Mouse (Mus musculus): ENCODE measurements around the gene Hoxa9. TPM values are rescaled to one million over a fixed set of nuclear protein-coding genes. Genes with fewer than 3 reads are reported as not detected.

The Hoxa9 gene
- polyA plus RNA-seq, 1 experiment: not detected

DNA sequence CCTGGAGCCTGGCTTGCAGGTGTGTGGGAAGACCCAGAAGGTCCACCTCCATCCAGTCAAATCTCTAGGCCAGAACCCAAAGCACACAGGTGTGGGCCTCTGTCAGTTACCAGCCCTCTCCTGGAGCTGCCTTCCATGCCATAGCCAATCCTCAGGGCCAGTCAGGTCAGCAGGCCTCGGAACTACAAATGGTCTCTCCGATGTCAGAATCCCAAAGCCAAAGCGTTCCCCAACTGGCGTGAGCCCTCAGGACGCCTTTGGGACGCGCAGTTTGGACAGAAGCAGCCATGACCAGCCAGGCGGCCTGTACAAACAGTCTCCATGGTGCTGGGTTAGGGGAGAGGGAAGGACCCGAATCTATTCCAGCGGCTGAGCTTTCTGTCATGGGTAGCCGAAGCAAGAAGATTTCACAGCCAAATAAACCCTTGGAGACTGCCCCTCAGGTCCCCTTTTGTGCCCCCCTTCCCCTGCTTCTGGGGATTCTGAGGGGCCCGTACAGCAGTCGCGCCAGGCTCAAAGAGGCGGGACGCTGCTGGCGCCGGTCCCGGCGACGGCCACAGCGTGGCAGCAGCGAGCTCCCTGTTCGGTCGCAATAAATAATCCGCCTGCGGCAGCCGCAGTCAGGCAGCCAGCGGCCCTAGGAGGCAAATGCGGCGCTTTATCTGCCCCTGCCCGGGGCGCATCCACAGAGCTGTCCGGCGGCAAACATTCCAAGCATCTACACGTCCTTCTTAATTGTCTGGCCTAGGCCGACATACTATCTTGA, 19.5 kb downstream of the Hoxa9 start:
- Histone ChIP-seq H3K4me3 (ENCODE audit: insufficient read depth, low read length) (peak overlapping the region; percentile 55), H3K4me1 (ENCODE audit: control insufficient read depth, insufficient read depth, low read length) (peaks cover 4% of the 10 kb centered on the region), H3K27ac (ENCODE audit: insufficient read depth, low read depth, low read length) (no peak overlapping the region)
- TF ChIP-seq POLR2A (IDR thresholded peaks at IDR 0.05; ENCODE audit: borderline replicate concordance, low read depth, low read length): no peak
- TF ChIP-seq CTCF (IDR thresholded peaks at IDR 0.05; ENCODE audit: low read depth, low read length): peak; percentile 10; the same call in 1 of the 2 replicates

DNA sequence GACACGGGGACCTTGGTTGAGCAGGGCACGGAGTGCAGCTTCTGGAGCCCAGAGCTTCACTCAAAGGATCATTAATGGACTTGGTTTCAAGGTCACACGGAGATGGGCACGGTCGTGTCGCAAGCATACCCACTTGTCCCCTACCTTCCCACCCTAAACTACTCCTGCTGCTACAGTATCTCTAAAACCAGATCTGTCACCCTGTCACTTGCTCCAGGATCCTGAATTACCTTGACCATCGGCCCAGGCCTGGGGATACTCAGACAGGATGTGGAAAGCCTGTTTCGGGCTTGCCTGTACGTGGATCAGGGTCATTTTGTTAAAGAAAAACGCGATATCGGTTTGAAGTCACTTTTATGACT, 21.2 kb downstream of the Hoxa9 start:
- Histone ChIP-seq H3K4me1 (ENCODE audit: control insufficient read depth, insufficient read depth, low read length) (peaks cover 4% of the 10 kb centered on the region), H3K27ac (ENCODE audit: insufficient read depth, low read depth, low read length) (no peak overlapping the region), H3K4me3 (ENCODE audit: insufficient read depth, low read length) (no peak overlapping the region)
- TF ChIP-seq POLR2A (IDR thresholded peaks at IDR 0.05; ENCODE audit: borderline replicate concordance, low read depth, low read length) (no peak), CTCF (IDR thresholded peaks at IDR 0.05; ENCODE audit: low read depth, low read length) (no peak)

DNA sequence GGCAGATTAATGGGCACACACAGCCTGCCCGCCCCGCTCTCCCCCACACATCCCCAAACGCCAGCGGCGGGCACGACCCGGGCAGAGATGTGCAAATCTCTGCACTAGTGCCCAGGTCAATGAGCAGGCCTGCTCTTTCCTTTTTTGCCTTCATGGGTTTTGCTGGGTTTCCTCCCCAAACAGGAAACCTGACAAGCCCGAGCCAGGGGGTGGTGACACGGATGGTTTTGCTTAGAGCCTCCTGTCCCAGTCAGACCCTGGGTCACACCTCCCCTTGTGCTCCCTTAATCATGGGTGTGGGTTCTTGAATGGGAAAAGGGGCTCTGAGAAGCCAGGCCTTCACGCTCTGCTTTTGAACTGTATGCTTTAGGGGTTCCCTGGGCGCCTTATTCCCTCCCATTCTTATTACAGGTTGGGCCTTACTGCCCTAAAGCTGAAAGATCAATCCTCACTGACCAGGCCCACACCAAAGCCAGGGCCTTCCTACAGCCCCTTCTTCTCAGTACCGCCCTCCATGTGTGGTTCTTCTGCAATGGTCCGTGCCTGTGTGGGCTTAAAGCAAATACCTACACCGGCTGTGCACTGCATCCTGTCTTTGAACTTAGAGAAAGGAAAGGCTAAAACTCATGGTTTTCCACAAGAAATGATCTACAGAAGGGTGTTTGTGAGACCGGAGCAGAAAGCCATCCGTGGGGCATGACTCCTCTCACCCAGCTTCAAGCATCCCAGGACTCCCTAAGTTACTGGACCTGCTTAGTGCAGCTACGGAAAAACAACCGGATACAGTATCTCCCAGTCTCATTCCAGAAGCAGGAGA, 21.8 kb downstream of the Hoxa9 start:
- peaks cover 4% of the 10 kb centered on the region for H3K4me1 ChIP-seq (ENCODE audit: control insufficient read depth, insufficient read depth, low read length)
- TF ChIP-seq POLR2A (IDR thresholded peaks at IDR 0.05; ENCODE audit: borderline replicate concordance, low read depth, low read length) (no peak), CTCF (IDR thresholded peaks at IDR 0.05; ENCODE audit: low read depth, low read length) (no peak)
- H3K27ac ChIP-seq (ENCODE audit: insufficient read depth, low read depth, low read length): no peak overlapping the region
- no peak overlapping the region for H3K4me3 ChIP-seq (ENCODE audit: insufficient read depth, low read length)

DNA sequence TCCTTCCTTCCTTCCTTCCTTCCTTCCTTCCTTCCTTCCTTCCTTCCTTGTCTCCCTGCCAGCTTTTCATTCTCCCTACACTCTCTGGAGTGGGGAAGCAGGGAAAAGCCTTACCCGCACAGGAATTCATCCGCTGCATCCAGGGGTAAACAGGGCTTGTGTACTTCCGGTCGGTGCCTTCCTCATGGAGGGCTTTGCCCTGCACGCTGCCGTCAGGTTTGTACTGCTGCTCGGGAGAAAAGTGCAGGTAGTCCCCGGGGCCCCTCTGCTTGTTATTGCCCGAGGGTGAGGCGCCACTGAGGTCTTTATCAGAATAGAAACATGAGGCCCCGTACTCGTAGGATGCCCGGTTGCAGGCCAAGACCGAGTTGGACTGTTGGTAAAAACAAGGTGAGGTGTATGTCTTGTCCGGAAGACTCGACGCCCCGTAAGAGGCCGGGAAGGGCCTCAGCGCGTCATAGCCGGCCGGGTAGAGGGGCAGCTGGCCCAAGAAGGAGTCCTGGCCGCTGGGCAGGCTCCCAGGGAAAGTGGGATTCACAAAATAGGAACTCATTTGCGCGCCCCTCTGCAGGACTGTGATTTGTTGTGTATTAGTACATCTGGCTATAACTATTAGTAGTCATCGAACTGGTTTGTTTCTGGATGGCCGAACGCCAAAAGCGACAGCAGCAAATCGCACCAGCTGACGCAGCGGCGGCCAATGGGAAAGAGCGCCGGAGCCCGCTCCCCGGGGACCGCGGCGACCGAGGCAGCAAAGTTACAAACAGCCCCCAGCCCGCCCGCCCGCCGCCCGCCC, 22.6 kb downstream of the Hoxa9 start, which contains the start of gene Hoxa6:
Gene Hoxa6, minus strand, starts transcription at position 651 of the 796 bp plus-strand sequence.
- peaks cover 4% of the 10 kb centered on the region for H3K4me1 ChIP-seq (ENCODE audit: control insufficient read depth, insufficient read depth, low read length)
- H3K27ac ChIP-seq (ENCODE audit: insufficient read depth, low read depth, low read length): no peak within 1 kb of the TSS
- TF ChIP-seq CTCF (IDR thresholded peaks at IDR 0.05; ENCODE audit: low read depth, low read length): no peak
- no peak for TF ChIP-seq POLR2A (IDR thresholded peaks at IDR 0.05; ENCODE audit: borderline replicate concordance, low read depth, low read length)
- H3K4me3 ChIP-seq (ENCODE audit: insufficient read depth, low read length): no peak within 1 kb of the TSS

DNA sequence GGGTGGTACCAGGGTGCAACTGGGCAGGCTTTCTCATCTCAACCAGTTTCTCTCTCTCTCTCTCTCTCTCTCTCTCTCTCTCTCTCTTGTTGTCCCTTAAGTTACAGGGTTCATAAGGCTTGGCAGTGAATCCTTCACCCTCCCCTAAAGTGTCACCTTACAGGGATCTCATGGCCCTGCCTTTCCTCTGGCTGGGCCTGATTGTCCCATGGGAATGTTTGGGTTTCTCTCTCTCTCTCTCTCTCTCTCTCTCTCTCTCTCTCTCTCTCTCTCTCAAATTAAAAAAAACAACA, 23.3 kb downstream of the Hoxa9 start:
- no peak for TF ChIP-seq CTCF (IDR thresholded peaks at IDR 0.05; ENCODE audit: low read depth, low read length)
- TF ChIP-seq POLR2A (IDR thresholded peaks at IDR 0.05; ENCODE audit: borderline replicate concordance, low read depth, low read length): no peak
- Histone ChIP-seq H3K4me1 (ENCODE audit: control insufficient read depth, insufficient read depth, low read length) (peaks cover 4% of the 10 kb centered on the region), H3K27ac (ENCODE audit: insufficient read depth, low read depth, low read length) (no peak overlapping the region), H3K4me3 (ENCODE audit: insufficient read depth, low read length) (no peak overlapping the region)

DNA sequence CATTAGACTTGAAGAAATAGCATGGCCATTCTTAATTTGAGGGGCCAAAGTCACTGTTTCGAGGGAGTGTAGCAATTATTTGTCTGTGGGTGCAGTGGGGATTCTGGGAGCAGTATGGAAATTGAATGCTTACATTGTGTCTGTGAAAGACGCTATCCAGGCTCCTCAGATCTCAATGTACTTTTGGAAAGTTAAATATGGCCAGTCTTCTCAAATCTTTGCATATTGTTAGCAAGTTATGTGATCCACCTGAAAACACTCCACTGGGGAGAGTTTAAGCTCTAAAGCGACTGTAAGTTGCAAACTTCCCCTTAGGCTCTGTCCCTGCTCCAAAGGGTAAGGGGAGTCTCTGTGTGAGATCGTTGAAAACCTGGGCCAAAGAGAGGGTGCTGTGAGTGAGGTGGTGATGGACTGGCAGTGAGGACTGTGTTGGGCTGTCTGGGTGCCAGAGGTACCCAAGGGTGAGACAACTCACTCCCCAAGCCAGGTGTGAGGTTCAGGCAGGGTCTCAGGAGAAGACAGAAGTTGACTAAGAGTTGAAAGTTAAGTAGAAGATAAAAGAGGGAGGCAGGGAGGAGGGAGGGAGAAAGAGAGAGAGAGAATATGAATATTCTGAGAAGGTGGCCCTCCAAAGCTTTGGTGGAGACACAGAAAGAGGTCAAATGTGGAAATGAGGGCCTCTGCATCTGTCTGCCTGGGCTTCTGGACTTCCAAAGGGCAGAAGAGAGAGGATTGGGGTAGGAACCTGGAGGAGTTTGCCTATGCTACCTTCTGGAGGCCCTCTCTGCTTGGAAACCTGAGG, 23.8 kb downstream of the Hoxa9 start:
- TF ChIP-seq POLR2A (IDR thresholded peaks at IDR 0.05; ENCODE audit: borderline replicate concordance, low read depth, low read length) (no peak), CTCF (IDR thresholded peaks at IDR 0.05; ENCODE audit: low read depth, low read length) (no peak)
- Histone ChIP-seq H3K27ac (ENCODE audit: insufficient read depth, low read depth, low read length) (no peak overlapping the region), H3K4me1 (ENCODE audit: control insufficient read depth, insufficient read depth, low read length) (peaks cover under 1% of the 10 kb centered on the region), H3K4me3 (ENCODE audit: insufficient read depth, low read length) (no peak overlapping the region)

DNA sequence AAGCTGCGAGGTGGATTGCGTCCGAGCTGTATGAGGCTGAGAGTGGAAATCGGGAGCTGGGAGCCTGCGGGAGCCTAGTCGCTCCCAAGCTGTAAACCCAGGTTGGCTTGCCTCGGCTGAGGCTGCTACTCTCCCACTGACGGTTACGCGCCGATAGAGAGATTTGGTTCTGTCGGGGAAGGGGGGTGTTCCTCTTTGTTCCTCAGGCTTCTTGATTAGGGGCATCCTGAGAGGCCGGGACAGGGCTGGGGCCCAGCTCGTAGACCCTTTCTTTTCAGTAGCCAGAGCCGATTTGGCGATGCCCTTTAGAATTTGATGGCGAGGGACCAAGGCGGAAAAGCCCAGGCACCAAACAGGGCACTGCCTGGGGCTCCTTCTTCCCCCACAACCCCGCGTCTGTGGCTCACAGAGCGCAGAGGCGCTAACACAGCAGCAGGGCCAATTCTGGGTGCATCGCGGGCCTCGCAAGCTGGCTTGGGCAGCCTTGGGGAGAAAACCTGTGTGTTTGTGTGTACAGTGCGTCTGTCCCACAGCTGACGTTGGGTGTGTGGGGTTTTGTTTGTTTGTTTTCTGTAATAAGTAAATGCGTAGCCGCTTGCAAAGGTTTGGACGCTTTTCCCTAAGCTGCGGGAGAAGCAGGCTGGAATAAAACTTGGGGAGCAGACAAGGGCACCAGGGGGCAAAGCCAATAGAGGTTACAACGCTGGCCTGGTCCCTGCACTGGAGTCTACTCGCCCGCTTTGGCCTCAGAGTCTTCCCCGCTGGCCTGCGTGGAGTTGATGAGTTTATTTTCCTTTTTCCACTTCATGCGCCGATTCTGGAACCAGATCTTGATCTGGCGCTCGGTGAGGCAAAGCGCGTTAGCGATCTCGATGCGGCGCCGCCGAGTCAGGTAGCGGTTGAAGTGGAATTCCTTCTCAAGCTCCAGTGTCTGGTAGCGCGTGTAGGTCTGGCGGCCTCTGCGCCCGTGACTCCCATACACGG, 25.0 kb downstream of the Hoxa9 start:
- H3K27ac ChIP-seq (ENCODE audit: insufficient read depth, low read depth, low read length): no peak overlapping the region
- H3K4me3 ChIP-seq (ENCODE audit: insufficient read depth, low read length): no peak overlapping the region

DNA sequence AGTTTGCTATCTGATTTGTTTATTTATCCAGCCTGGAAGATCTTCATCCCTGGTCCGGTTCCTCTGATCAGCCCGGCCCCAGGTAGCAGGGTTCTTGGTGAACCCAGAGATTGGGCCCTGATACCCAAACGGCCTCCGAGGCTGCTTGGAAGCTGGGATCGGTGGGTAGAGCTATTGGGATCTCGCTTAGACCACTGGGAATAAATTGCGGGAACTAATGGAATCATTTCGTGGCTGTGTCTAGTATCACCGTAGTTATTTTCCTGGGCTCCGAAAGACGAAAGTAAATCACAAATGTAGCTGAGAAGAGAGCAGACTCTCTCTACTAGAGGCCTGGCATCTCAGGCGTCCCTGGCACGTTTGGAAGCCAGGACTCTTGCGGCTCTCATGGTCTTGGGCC, 25.7 kb downstream of the Hoxa9 start:
- H3K4me3 ChIP-seq (ENCODE audit: insufficient read depth, low read length): no peak overlapping the region
- TF ChIP-seq CTCF (IDR thresholded peaks at IDR 0.05; ENCODE audit: low read depth, low read length) (no peak), POLR2A (IDR thresholded peaks at IDR 0.05; ENCODE audit: borderline replicate concordance, low read depth, low read length) (no peak)
- H3K4me1 ChIP-seq (ENCODE audit: control insufficient read depth, insufficient read depth, low read length): no peaks in the 10 kb centered on the region
- H3K27ac ChIP-seq (ENCODE audit: insufficient read depth, low read depth, low read length): no peak overlapping the region

More for the DNA sequence above, 25.0 kb downstream of the Hoxa9 start:
- TF ChIP-seq POLR2A (IDR thresholded peaks at IDR 0.05; ENCODE audit: borderline replicate concordance, low read depth, low read length) (no peak), CTCF (IDR thresholded peaks at IDR 0.05; ENCODE audit: low read depth, low read length) (no peak)
- no peaks in the 10 kb centered on the region for H3K4me1 ChIP-seq (ENCODE audit: control insufficient read depth, insufficient read depth, low read length)

Data from bone marrow macrophage, adult 2 months (primary cell).